8 mouse cellular contexts compared by ENCODE assay signal in the genomic region with DNA sequence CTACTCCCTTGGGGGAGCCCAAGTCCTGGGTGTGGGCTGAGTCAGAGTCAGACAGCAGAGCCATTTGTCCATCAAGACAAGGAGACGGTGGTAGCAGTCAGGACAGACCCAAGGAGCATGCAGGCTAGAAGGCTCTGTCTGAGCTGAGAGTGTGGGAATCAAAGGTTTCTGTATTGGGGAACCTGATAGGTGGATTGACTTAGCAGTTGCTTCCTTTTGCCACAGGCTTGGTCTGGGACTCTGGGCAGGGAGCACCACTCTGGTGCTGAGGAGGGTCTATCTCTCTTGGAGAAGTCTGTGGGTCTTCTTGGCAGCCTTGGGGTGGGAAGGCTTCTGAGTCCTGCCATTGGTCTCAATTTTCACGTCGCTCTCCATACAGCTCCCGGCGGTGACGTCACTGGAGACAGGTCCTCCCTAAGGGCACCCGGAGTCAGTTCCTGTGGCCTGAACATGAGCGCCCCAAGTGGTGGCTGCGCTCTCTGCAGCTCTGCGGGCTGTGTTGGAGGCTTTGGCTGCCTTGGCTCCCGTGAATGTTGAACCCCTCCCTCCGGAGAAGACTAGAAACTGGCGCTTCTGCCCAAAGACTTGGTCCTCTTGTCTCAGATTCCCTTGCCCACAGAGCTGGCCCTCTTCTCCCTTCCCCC. TPM values are rescaled to one million over a fixed set of nuclear protein-coding genes. Genes with fewer than 3 reads are reported as not detected.
DNase-seq lines count a peak whose midpoint lies in the region; ATAC-seq and TF ChIP-seq lines count a peak whose summit lies in the region.

No protein-coding gene starts in this region.

- H3K4me1 ChIP-seq in embryonic facial prominence, embryonic 14.5 days (ENCODE audit: control insufficient read depth, insufficient read depth, low read length), result peaks cover 5% of the 10 kb centered on the region; the same call in 1 of the 2 replicates
- H3K4me1 ChIP-seq in heart, embryonic 11.5 days (ENCODE audit: control insufficient read depth, insufficient read depth, low read length), result no peaks in the 10 kb centered on the region; the same call in 1 of the 2 replicates
- H3K4me1 ChIP-seq in limb, embryonic 11.5 days (ENCODE audit: control insufficient read depth, insufficient read depth, low read length), result no peaks in the 10 kb centered on the region
- no peaks in the 10 kb centered on the region; the same call in 1 of the 2 replicates for H3K4me1 ChIP-seq in midbrain, postnatal 0 days (ENCODE audit: insufficient read depth, low read length)

- H3K36me3 ChIP-seq in embryonic facial prominence, embryonic 14.5 days (ENCODE audit: control insufficient read depth, insufficient read depth, low read length), result no peaks in the 10 kb centered on the region
- H3K36me3 ChIP-seq in heart, embryonic 11.5 days (ENCODE audit: control insufficient read depth, insufficient read depth, low read length), result no peaks in the 10 kb centered on the region
- H3K36me3 ChIP-seq in limb, embryonic 11.5 days (ENCODE audit: control insufficient read depth, insufficient read depth, low read length), result no peaks in the 10 kb centered on the region
- no peaks in the 10 kb centered on the region for H3K36me3 ChIP-seq in midbrain, postnatal 0 days (ENCODE audit: insufficient read depth, low read length)

- peak; percentile 43 for DNase-seq in 3T3-L1 (ENCODE audit: low read depth, low spot score)
- peak; percentile 86 to 88 for DNase-seq in adrenal gland, postnatal 36 days
- peak; percentile 62 for DNase-seq in embryonic facial prominence, embryonic 14.5 days (ENCODE audit: low spot score)
- peak; percentile 73 for DNase-seq in kidney, adult 9 months
- peak; percentile 86 for DNase-seq in limb, embryonic 11.5 days (ENCODE audit: low spot score)
- peak; percentile 71 for DNase-seq in midbrain, postnatal 0 days (ENCODE audit: low spot score)
- peak; percentile 22 to 29 for DNase-seq in spleen, postnatal 36 days (ENCODE audit: low spot score in 2 of 2)

- no peaks in the 10 kb centered on the region for H3K27me3 ChIP-seq in embryonic facial prominence, embryonic 14.5 days (replicated peaks; ENCODE audit: control insufficient read depth, insufficient read depth, low read length)
- H3K27me3 ChIP-seq in heart, embryonic 11.5 days (ENCODE audit: control insufficient read depth, insufficient read depth, low read length), result no peaks in the 10 kb centered on the region
- no peaks in the 10 kb centered on the region for H3K27me3 ChIP-seq in limb, embryonic 11.5 days (ENCODE audit: control insufficient read depth, insufficient read depth, low read length)
- no peaks in the 10 kb centered on the region for H3K27me3 ChIP-seq in midbrain, postnatal 0 days (ENCODE audit: insufficient read depth, low read length)

- H3K27ac ChIP-seq in embryonic facial prominence, embryonic 14.5 days (replicated peaks; ENCODE audit: low read depth, low read length), result no peak overlapping the region
- no peak overlapping the region for H3K27ac ChIP-seq in heart, embryonic 11.5 days (ENCODE audit: low read depth, low read length)
- H3K27ac ChIP-seq in limb, embryonic 11.5 days (replicated peaks; ENCODE audit: low read depth, low read length), result no peak overlapping the region
- no peak overlapping the region for H3K27ac ChIP-seq in midbrain, postnatal 0 days (ENCODE audit: low read depth, low read length)

- peak; percentile 74 for TF ChIP-seq CTCF in midbrain, postnatal 0 days (IDR thresholded peaks at IDR 0.05)

- 0 out of 2 replicates have a peak, but pooled peaks cover 8% of the 10 kb centered on the region for H3K9me3 ChIP-seq in embryonic facial prominence, embryonic 14.5 days (ENCODE audit: control insufficient read depth, low read length)
- H3K9me3 ChIP-seq in heart, embryonic 11.5 days (replicated peaks; ENCODE audit: control insufficient read depth, low read length), result 0 out of 2 replicates have a peak, but pooled peaks cover 3% of the 10 kb centered on the region
- H3K9me3 ChIP-seq in limb, embryonic 11.5 days (ENCODE audit: control insufficient read depth, low read length), result 0 out of 2 replicates have a peak, but pooled peaks cover 2% of the 10 kb centered on the region
- no peaks in the 10 kb centered on the region for H3K9me3 ChIP-seq in midbrain, postnatal 0 days (ENCODE audit: low read length)

- WGBS in embryonic facial prominence, embryonic 14.5 days, result 3% methylated on average over 13 of the region's 13 CpGs
- WGBS in heart, embryonic 11.5 days (ENCODE audit: insufficient replicate concordance), result 4% methylated on average over 13 of the region's 13 CpGs
- WGBS in limb, embryonic 11.5 days, result 5% methylated on average over 13 of the region's 13 CpGs
- 9% methylated on average over 13 of the region's 13 CpGs for WGBS in midbrain, postnatal 0 days

- peak; percentile 74; the same call in 1 of the 2 replicates for ATAC-seq in embryonic facial prominence, embryonic 14.5 days (ENCODE audit: low read depth)
- ATAC-seq in heart, embryonic 11.5 days (replicated peaks; ENCODE audit: insufficient number of reproducible peaks, low FRiP score, low TSS enrichment), result 0 out of 2 replicates have a peak, but pooled peaks have one; percentile 46
- no peak for ATAC-seq in limb, embryonic 11.5 days (ENCODE audit: insufficient number of reproducible peaks, low FRiP score, low TSS enrichment, low read depth)
- ATAC-seq in midbrain, postnatal 0 days (ENCODE audit: low FRiP score), result 0 out of 2 replicates have a peak, but pooled peaks have one; percentile 34

- no peak overlapping the region for H3K4me3 ChIP-seq in embryonic facial prominence, embryonic 14.5 days (ENCODE audit: low read depth, low read length)
- H3K4me3 ChIP-seq in heart, embryonic 11.5 days (ENCODE audit: low read depth, low read length), result no peak overlapping the region
- no peak overlapping the region for H3K4me3 ChIP-seq in limb, embryonic 11.5 days (ENCODE audit: low read depth, low read length)
- no peak overlapping the region for H3K4me3 ChIP-seq in midbrain, postnatal 0 days (ENCODE audit: low read depth, low read length)

- no peak overlapping the region for H3K9ac ChIP-seq in embryonic facial prominence, embryonic 14.5 days (ENCODE audit: low read depth, low read length)
- no peak overlapping the region for H3K9ac ChIP-seq in heart, embryonic 11.5 days (ENCODE audit: low read depth, low read length)
- H3K9ac ChIP-seq in limb, embryonic 11.5 days (ENCODE audit: low read length), result no peak overlapping the region
- H3K9ac ChIP-seq in midbrain, postnatal 0 days (replicated peaks; ENCODE audit: low read length, poor library complexity, severe bottlenecking), result no peak overlapping the region

- no peak overlapping the region for H3K4me2 ChIP-seq in embryonic facial prominence, embryonic 14.5 days (ENCODE audit: low read depth, low read length)
- peak overlapping the region; percentile 14; the same call in 1 of the 2 replicates for H3K4me2 ChIP-seq in heart, embryonic 11.5 days
- H3K4me2 ChIP-seq in limb, embryonic 11.5 days (ENCODE audit: low read depth, severe bottlenecking), result no peak overlapping the region; the same call in 1 of the 2 replicates
- no peak overlapping the region for H3K4me2 ChIP-seq in midbrain, postnatal 0 days (ENCODE audit: low read depth, low read length, poor library complexity, severe bottlenecking)

RNA-seq across cellular contexts. Expression of gene Krt88, which starts 5.7 kb away (rescaled TPM):
- not detected for total RNA-seq in adrenal gland, postnatal 36 days (2021)
- polyA plus RNA-seq in embryonic facial prominence, embryonic 14.5 days (2014; fragmentation: Nextera tagmentation; extraction: Ambion mirVana), result not detected in 2 replicates
- not detected in 2 replicates for polyA plus RNA-seq in heart, embryonic 11.5 days (2014; fragmentation: Nextera tagmentation; extraction: Ambion mirVana)
- not detected in 2 replicates for polyA plus RNA-seq in limb, embryonic 11.5 days (2014; fragmentation: Nextera tagmentation; extraction: Ambion mirVana)
- not detected in 2 replicates for total RNA-seq in midbrain, postnatal 0 days (2014; rRNA removed)
- polyA plus RNA-seq in midbrain, postnatal 0 days (2015; fragmentation: Nextera tagmentation; extraction: Ambion mirVana), result not detected in 2 replicates

RNA-seq across cellular contexts. Expression of gene Krt81, which starts 10.3 kb away (rescaled TPM):
- not detected for total RNA-seq in adrenal gland, postnatal 36 days (2021)
- not detected in 2 replicates for polyA plus RNA-seq in embryonic facial prominence, embryonic 14.5 days (2014; fragmentation: Nextera tagmentation; extraction: Ambion mirVana)
- polyA plus RNA-seq in heart, embryonic 11.5 days (2014; fragmentation: Nextera tagmentation; extraction: Ambion mirVana), result not detected in 2 replicates
- not detected in 2 replicates for polyA plus RNA-seq in limb, embryonic 11.5 days (2014; fragmentation: Nextera tagmentation; extraction: Ambion mirVana)
- 0.28 and 0.49 TPM in 2 replicates for total RNA-seq in midbrain, postnatal 0 days (2014; rRNA removed)
- polyA plus RNA-seq in midbrain, postnatal 0 days (2015; fragmentation: Nextera tagmentation; extraction: Ambion mirVana), result 0.17 TPM in 1 of 2 replicates, not detected in the other

RNA-seq across cellular contexts. Expression of gene Krt87, which starts 14.6 kb away (rescaled TPM):
- not detected for total RNA-seq in adrenal gland, postnatal 36 days (2021)
- polyA plus RNA-seq in embryonic facial prominence, embryonic 14.5 days (2014; fragmentation: Nextera tagmentation; extraction: Ambion mirVana), result 0.43 and 0.86 TPM in 2 replicates
- not detected in 2 replicates for polyA plus RNA-seq in heart, embryonic 11.5 days (2014; fragmentation: Nextera tagmentation; extraction: Ambion mirVana)
- polyA plus RNA-seq in limb, embryonic 11.5 days (2014; fragmentation: Nextera tagmentation; extraction: Ambion mirVana), result 0.09 TPM in 1 of 2 replicates, not detected in the other
- total RNA-seq in midbrain, postnatal 0 days (2014; rRNA removed), result 0.76 and 1.2 TPM in 2 replicates
- polyA plus RNA-seq in midbrain, postnatal 0 days (2015; fragmentation: Nextera tagmentation; extraction: Ambion mirVana), result 0.76 and 0.84 TPM in 2 replicates

RNA-seq across cellular contexts. Expression of gene Krt86, which starts 20.1 kb away (rescaled TPM):
- not detected for total RNA-seq in adrenal gland, postnatal 36 days (2021)
- 0.10 and 0.22 TPM in 2 replicates for polyA plus RNA-seq in embryonic facial prominence, embryonic 14.5 days (2014; fragmentation: Nextera tagmentation; extraction: Ambion mirVana)
- polyA plus RNA-seq in heart, embryonic 11.5 days (2014; fragmentation: Nextera tagmentation; extraction: Ambion mirVana), result not detected in 2 replicates
- polyA plus RNA-seq in limb, embryonic 11.5 days (2014; fragmentation: Nextera tagmentation; extraction: Ambion mirVana), result not detected in 2 replicates
- 0.38 TPM in 1 of 2 replicates, not detected in the other for total RNA-seq in midbrain, postnatal 0 days (2014; rRNA removed)
- polyA plus RNA-seq in midbrain, postnatal 0 days (2015; fragmentation: Nextera tagmentation; extraction: Ambion mirVana), result 0.15 and 0.17 TPM in 2 replicates

RNA-seq across cellular contexts. Expression of gene Krt83, which starts 38.1 kb away (rescaled TPM):
- total RNA-seq in adrenal gland, postnatal 36 days (2021), result not detected
- polyA plus RNA-seq in embryonic facial prominence, embryonic 14.5 days (2014; fragmentation: Nextera tagmentation; extraction: Ambion mirVana), result 0.26 TPM in 1 of 2 replicates, not detected in the other
- polyA plus RNA-seq in heart, embryonic 11.5 days (2014; fragmentation: Nextera tagmentation; extraction: Ambion mirVana), result not detected in 2 replicates
- not detected in 2 replicates for polyA plus RNA-seq in limb, embryonic 11.5 days (2014; fragmentation: Nextera tagmentation; extraction: Ambion mirVana)
- total RNA-seq in midbrain, postnatal 0 days (2014; rRNA removed), result not detected in 2 replicates
- polyA plus RNA-seq in midbrain, postnatal 0 days (2015; fragmentation: Nextera tagmentation; extraction: Ambion mirVana), result not detected in 2 replicates

Comparison
In these comparisons a context has a peak if more than half of its experiments do, and no peak if none do; other contexts are left out.
1. DNase-seq: peak in every context shown above with its lines; median percentile 87 in adrenal gland, postnatal 36 days; 86 in limb, embryonic 11.5 days; 73 in kidney, adult 9 months; 71 in midbrain, postnatal 0 days; 62 in embryonic facial prominence, embryonic 14.5 days; 43 in 3T3-L1; 26 in spleen, postnatal 36 days.